Mouse (Mus musculus) stomach, postnatal 0 days (tissue): ENCODE data around the gene Cntn5. TPM values are rescaled to one million over a fixed set of nuclear protein-coding genes. Genes with fewer than 3 reads are reported as not detected.

Experiments used
- ATAC-seq: fragments of 200-750 bp; cut with Nextera tagmentation; 2 replicates; pipeline ENCODE4 v1.8.0; 2017; ENCODE audit not compliant: low FRiP score, low TSS enrichment
- DNase-seq: peaks from one replicate; pipeline ENCODE4 v3.0.0-alpha.2; 2016; ENCODE audit warnings: low spot score
- H3K27ac ChIP-seq: fragments of 300-500 bp; sonication (generic); replicated peaks from 2 replicates; pipeline ENCODE4 v1.5.1; 2014; ENCODE audit warnings: mild to moderate bottlenecking, control low read depth
- H3K27me3 ChIP-seq: fragments of 300-500 bp; sonication (generic); 2 replicates; pipeline ENCODE4 v1.6.1; 2014; ENCODE audit warnings: low read length; ENCODE audit not compliant: control insufficient read depth, insufficient read depth
- H3K36me3 ChIP-seq: fragments of 300-500 bp; sonication (generic); 2 replicates; pipeline ENCODE4 v1.6.1; 2014; ENCODE audit warnings: low read length, mixed read lengths; ENCODE audit not compliant: control insufficient read depth, insufficient read depth
- H3K4me1 ChIP-seq: fragments of 300-500 bp; sonication (generic); replicated peaks from 2 replicates; pipeline ENCODE4 v1.6.1; 2014; ENCODE audit warnings: antibody characterized with exemption; ENCODE audit not compliant: control insufficient read depth, insufficient read depth
- H3K4me2 ChIP-seq: fragments of 300-500 bp; sonication (generic); replicated peaks from 2 replicates; pipeline ENCODE4 v1.6.1; 2014; ENCODE audit warnings: low read depth, mild to moderate bottlenecking, control low read depth, moderate library complexity
- H3K4me3 ChIP-seq: fragments of 300-500 bp; sonication (generic); 2 replicates; pipeline ENCODE4 v1.5.1; 2014; ENCODE audit warnings: low read depth, low read length, control low read depth
- H3K9ac ChIP-seq: fragments of 300-500 bp; sonication (generic); 2 replicates; pipeline ENCODE4 v1.6.1; 2014; ENCODE audit warnings: mild to moderate bottlenecking, low read length, control low read depth, mixed read lengths
- H3K9me3 ChIP-seq: fragments of 300-500 bp; sonication (generic); 2 replicates; pipeline ENCODE4 v1.6.1; 2016; ENCODE audit warnings: low read length; ENCODE audit not compliant: control insufficient read depth
- CTCF ChIP-seq: IDR thresholded peaks from 2 replicates; pipeline ENCODE4 v1.5.1; 2016; ENCODE audit warnings: antibody characterized with exemption, low read depth, mild to moderate bottlenecking, moderate library complexity
- EP300 ChIP-seq: optimal IDR thresholded peaks from 2 replicates; pipeline ENCODE3; 2016; ENCODE audit warnings: antibody characterized with exemption
- WGBS: fragments of 180-500 bp; shearing (Covaris S2); extraction: QIAGEN DNeasy Blood & Tissue Kit; methylation state at CpG from one replicate; pipeline ENCODE4 v1.1.7; 2014; 5-methylcytosine and 5-hydroxymethylcytosine counted together
- polyA plus RNA-seq: library from polyadenylated mRNA; unstranded; fragments of >200 nt; fragmentation: Nextera tagmentation; extraction: Ambion mirVana; gene quantifications from 2 replicates; pipeline ENCODE4 v1.2.1, GENCODE M21; 2015

Gene Cntn5
- polyA plus RNA-seq, 1 experiment from 2014 or later = 0.49 TPM

DNA sequence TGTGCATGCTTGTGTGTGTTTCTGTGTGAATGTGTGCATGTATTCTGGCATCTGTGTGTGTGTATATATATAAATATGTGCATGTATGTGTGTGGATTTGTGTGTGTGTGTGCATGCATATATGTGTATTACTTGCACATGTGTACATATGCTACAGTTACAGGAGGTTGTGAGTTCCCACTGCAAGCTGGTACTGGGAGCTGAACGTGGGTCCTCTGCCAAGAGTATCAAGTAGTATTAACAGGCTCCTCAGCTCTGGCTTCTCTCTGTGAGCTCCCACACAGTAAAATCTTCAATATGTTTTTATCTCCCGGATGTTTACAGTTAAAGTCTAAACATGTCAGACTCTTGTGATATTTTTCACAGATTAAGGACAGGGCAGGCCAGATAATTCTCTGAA, 833.3 kb downstream of the Cntn5 start:
- ATAC-seq (no peak), DNase-seq (no peak)
- Histone ChIP-seq H3K36me3 (no peaks in the 10 kb centered on the region), H3K4me3 (no peak overlapping the region), H3K9me3 (no peaks in the 10 kb centered on the region), H3K27me3 (no peaks in the 10 kb centered on the region), H3K4me2 (no peak overlapping the region), H3K27ac (no peak overlapping the region), H3K9ac (no peak overlapping the region), H3K4me1 (no peaks in the 10 kb centered on the region)
- TF ChIP-seq EP300 (no peak), CTCF (no peak)
- 27% methylated on average over 2 of the region's 2 CpGs for WGBS

DNA sequence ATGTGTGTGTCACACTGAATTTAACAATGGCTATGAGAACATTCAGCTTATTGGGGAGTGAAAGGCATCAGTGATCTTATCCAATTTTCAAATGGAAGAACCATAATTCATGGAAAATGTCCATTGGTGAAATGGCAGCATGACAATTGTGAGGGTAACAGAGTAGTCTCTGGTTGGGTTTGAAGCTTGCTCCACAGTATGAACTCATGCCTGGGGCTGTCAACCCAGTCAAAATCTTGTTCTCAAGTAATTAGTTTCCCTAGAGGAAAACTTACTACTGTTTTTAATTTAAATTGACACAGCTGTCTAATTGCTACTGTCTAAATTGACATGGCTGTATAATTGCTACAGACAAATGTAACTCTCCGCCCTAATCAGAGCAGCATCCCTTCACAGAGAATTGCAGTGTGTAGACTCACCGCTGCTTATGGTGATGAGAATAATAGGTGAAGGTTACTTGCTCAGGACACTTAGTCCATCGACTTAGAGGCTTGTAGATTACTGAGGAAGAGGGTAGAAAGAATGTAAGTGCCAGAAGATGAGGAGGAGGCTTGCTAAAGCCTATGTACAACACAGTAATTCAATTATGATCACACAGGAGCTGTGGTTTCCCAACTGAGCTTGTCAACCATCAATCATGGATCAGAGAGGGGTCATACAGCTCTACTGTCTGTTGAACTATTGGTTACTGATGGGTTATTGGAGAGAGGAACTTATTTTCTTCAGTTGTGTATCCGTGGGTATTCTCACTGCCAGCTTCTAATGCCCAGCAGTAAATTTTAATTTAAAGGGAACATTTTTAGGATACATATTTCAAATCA, 859.4 kb downstream of the Cntn5 start:
- H3K4me1 ChIP-seq = no peaks in the 10 kb centered on the region
- DNase-seq (no peak), ATAC-seq (no peak)
- no peaks in the 10 kb centered on the region for H3K27me3 ChIP-seq
- H3K9ac ChIP-seq = no peak overlapping the region
- WGBS = 80% methylated on average over 4 of the region's 4 CpGs
- no peaks in the 10 kb centered on the region for H3K36me3 ChIP-seq
- no peaks in the 10 kb centered on the region for H3K9me3 ChIP-seq
- no peak overlapping the region for H3K27ac ChIP-seq
- H3K4me2 ChIP-seq = no peak overlapping the region
- no peak overlapping the region for H3K4me3 ChIP-seq
- no peak for TF ChIP-seq CTCF
- no peak for TF ChIP-seq EP300

- WGBS = 76% methylated on average over 3 of the region's 3 CpGs
- Histone ChIP-seq H3K9me3 (no peaks in the 10 kb centered on the region), H3K4me1 (no peaks in the 10 kb centered on the region), H3K27ac (no peak overlapping the region), H3K9ac (no peak overlapping the region), H3K36me3 (no peaks in the 10 kb centered on the region), H3K4me3 (no peak overlapping the region), H3K27me3 (no peaks in the 10 kb centered on the region), H3K4me2 (no peak overlapping the region)
- DNase-seq (no peak), ATAC-seq (no peak)
- no peak for TF ChIP-seq CTCF
- no peak for TF ChIP-seq EP300
Measured at GRCm38 (mm10) chr9:10043001-10043400, 861.6 kb downstream of the Cntn5 start.

DNA sequence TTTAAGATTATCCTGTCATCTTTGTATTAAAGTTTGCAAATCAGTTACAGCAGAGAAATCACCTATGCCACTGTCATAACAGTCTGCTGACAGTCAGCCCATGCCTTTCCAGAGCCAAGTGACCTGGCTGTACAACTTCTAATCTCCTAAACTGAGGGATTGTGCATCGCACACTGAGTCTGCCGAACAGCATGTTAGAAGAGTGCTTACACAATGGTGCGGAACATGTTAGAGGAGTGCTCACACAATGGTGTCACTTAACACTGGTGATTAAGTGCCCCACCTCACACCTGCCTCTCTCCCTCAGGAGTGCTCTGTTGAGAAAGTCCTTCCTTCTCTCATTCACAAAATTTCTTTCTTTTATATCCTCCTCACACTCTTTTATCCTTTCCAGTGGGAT, 889.4 kb downstream of the Cntn5 start:
- no peak for ATAC-seq
- 71% methylated on average over 3 of the region's 3 CpGs for WGBS

DNA sequence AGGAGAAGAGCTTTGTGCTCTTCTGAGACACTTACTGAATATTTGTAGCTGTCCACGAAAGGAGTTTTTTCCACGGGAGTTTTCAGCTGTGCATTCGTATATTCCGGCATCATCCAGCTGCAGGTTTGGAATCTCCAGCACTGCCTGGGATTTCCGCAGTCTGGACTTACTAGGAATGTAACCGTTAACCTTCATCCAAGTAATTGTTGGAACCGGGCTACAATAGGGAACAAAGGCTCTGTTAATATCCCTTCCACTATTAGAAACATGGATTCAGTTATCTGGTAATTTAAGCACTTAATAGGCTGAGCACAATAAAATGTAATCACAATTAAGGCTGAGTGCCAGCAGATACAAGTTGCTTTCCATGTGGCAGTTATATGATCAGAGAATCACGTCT, 920.5 kb downstream of the Cntn5 start:
- Histone ChIP-seq H3K4me1 (no peaks in the 10 kb centered on the region), H3K4me3 (no peak overlapping the region), H3K9me3 (no peaks in the 10 kb centered on the region), H3K27me3 (no peaks in the 10 kb centered on the region), H3K27ac (no peak overlapping the region), H3K4me2 (no peak overlapping the region), H3K9ac (no peak overlapping the region), H3K36me3 (no peaks in the 10 kb centered on the region)
- ATAC-seq (no peak), DNase-seq (no peak)
- WGBS = 64% methylated on average over 8 of the region's 8 CpGs
- TF ChIP-seq EP300 (no peak), CTCF (no peak)

More for the DNA sequence above, 889.4 kb downstream of the Cntn5 start:
- Histone ChIP-seq H3K4me3 (no peak overlapping the region), H3K27me3 (no peaks in the 10 kb centered on the region), H3K27ac (no peak overlapping the region), H3K9me3 (no peaks in the 10 kb centered on the region), H3K4me2 (no peak overlapping the region), H3K36me3 (no peaks in the 10 kb centered on the region), H3K4me1 (no peaks in the 10 kb centered on the region), H3K9ac (no peak overlapping the region)
- no peak for TF ChIP-seq CTCF
- no peak for TF ChIP-seq EP300
- no peak for DNase-seq

DNA sequence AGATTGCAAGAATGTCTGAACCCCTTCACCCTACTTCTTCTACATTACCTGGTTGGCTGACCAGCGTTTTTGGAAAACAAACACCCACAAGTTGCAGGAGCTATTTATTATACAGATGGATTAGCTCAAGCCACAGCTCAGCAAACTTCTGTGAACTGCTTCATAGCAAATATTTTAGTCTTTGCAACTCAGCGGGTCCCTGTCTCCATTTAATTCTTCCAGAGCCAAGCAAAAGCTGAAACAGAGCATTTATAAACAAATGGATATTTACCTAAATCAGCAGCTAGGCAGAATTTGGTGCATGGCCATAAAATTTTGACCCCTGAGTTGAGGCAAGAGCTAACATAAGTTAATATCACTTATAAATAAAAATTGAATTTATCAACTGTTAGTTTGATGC, 921.4 kb downstream of the Cntn5 start:
- no peak for ATAC-seq
- 32% methylated on average over 2 of the region's 2 CpGs for WGBS
- no peak for DNase-seq

More for the DNA sequence above, 921.4 kb downstream of the Cntn5 start:
- Histone ChIP-seq H3K36me3 (no peaks in the 10 kb centered on the region), H3K9me3 (no peaks in the 10 kb centered on the region), H3K4me1 (no peaks in the 10 kb centered on the region), H3K27me3 (no peaks in the 10 kb centered on the region), H3K4me3 (no peak overlapping the region), H3K9ac (no peak overlapping the region), H3K27ac (no peak overlapping the region), H3K4me2 (no peak overlapping the region)
- no peak for TF ChIP-seq CTCF
- no peak for TF ChIP-seq EP300
